Mouse (Mus musculus) liver, embryonic 16.5 days (tissue): ENCODE data around the gene Tprgl. TPM values are rescaled to one million over a fixed set of nuclear protein-coding genes. Genes with fewer than 3 reads are reported as not detected.

Experiments used
- ATAC-seq: fragments of 200-750 bp; cut with Nextera tagmentation; 2 replicates; pipeline ENCODE4 v1.8.0; 2017; ENCODE audit warnings: low read depth, mild to moderate bottlenecking, moderate number of reproducible peaks, moderate library complexity
- H3K27ac ChIP-seq: fragments of 300-500 bp; sonication (generic); 2 replicates; pipeline ENCODE4 v1.5.1; 2014; ENCODE audit warnings: mild to moderate bottlenecking, low read length
- H3K27me3 ChIP-seq: fragments of 300-500 bp; sonication (generic); 2 replicates; pipeline ENCODE4 v1.6.1; 2014; ENCODE audit warnings: low read depth, low read length, mixed read lengths; ENCODE audit not compliant: control insufficient read depth, insufficient read depth
- H3K36me3 ChIP-seq: fragments of 300-500 bp; sonication (generic); 2 replicates; pipeline ENCODE4 v1.6.1; 2014; ENCODE audit warnings: mild to moderate bottlenecking; ENCODE audit not compliant: control insufficient read depth, insufficient read depth
- H3K4me1 ChIP-seq: fragments of 300-500 bp; sonication (generic); 2 replicates; pipeline ENCODE4 v1.6.1; 2014; ENCODE audit warnings: low read depth, low read length, mixed read lengths; ENCODE audit not compliant: control insufficient read depth
- H3K4me2 ChIP-seq: fragments of 300-500 bp; sonication (generic); 2 replicates; pipeline ENCODE4 v1.6.1; 2014; ENCODE audit warnings: low read depth, low read length, mixed read lengths
- H3K4me3 ChIP-seq: fragments of 300-500 bp; sonication (generic); 2 replicates; pipeline ENCODE4 v1.5.1; 2014; ENCODE audit warnings: low read depth, mild to moderate bottlenecking, low read length
- H3K9ac ChIP-seq: fragments of 300-500 bp; sonication (generic); 2 replicates; pipeline ENCODE4 v1.6.1; 2014; ENCODE audit warnings: low read depth, low read length
- H3K9me3 ChIP-seq: fragments of 300-500 bp; sonication (generic); replicated peaks from 2 replicates; pipeline ENCODE4 v1.6.1; 2016; ENCODE audit warnings: low read length; ENCODE audit not compliant: control insufficient read depth
- WGBS: fragments of 180-500 bp; shearing (Covaris S2); extraction: QIAGEN DNeasy Blood & Tissue Kit; methylation state at CpG from one replicate; pipeline ENCODE4 v1.1.7; 2014; ENCODE audit not compliant: insufficient replicate concordance; 5-methylcytosine and 5-hydroxymethylcytosine counted together
- polyA plus RNA-seq: library from polyadenylated mRNA; unstranded; fragments of >200 nt; fragmentation: Nextera tagmentation; extraction: Ambion mirVana; gene quantifications from 2 replicates; pipeline ENCODE4 v1.2.1, GENCODE M21; 2015

Tprgl gene
- polyA plus RNA-seq, 1 experiment from 2014 or later = 128 TPM

GRCm38 (mm10) chr4:154188948-154189347 lies 28.5 kb upstream of the Tprgl start:
- H3K9ac ChIP-seq = no peak overlapping the region
- no peak overlapping the region for H3K4me3 ChIP-seq
- 11% methylated on average over 8 of the region's 8 CpGs for WGBS
- H3K27ac ChIP-seq = no peak overlapping the region
- H3K27me3 ChIP-seq = no peaks in the 10 kb centered on the region
- ATAC-seq = no peak
- no peaks in the 10 kb centered on the region for H3K9me3 ChIP-seq
- no peaks in the 10 kb centered on the region for H3K4me1 ChIP-seq
- H3K4me2 ChIP-seq = no peak overlapping the region
- no peaks in the 10 kb centered on the region for H3K36me3 ChIP-seq

- no peak overlapping the region for H3K27ac ChIP-seq
- no peak; the same call in 1 of the 2 replicates for ATAC-seq
- H3K4me2 ChIP-seq = no peak overlapping the region
- H3K4me1 ChIP-seq = no peaks in the 10 kb centered on the region
- H3K27me3 ChIP-seq = no peaks in the 10 kb centered on the region
- no peak overlapping the region for H3K9ac ChIP-seq
- H3K9me3 ChIP-seq = no peaks in the 10 kb centered on the region
- 46% methylated on average over 11 of the region's 11 CpGs for WGBS
- no peaks in the 10 kb centered on the region for H3K36me3 ChIP-seq
- no peak overlapping the region for H3K4me3 ChIP-seq
These were observed 25.6 kb upstream of the Tprgl start for GRCm38 (mm10) chr4:154186002-154186537.

- H3K36me3 ChIP-seq = no peaks in the 10 kb centered on the region
- no peaks in the 10 kb centered on the region for H3K27me3 ChIP-seq
- H3K4me1 ChIP-seq = no peaks in the 10 kb centered on the region
- no peak overlapping the region for H3K9ac ChIP-seq
- no peaks in the 10 kb centered on the region for H3K9me3 ChIP-seq
- WGBS = 67% methylated on average over 5 of the region's 5 CpGs
- no peak for ATAC-seq
- H3K27ac ChIP-seq = no peak overlapping the region
- no peak overlapping the region for H3K4me3 ChIP-seq
- H3K4me2 ChIP-seq = no peak overlapping the region
These were observed 24.5 kb upstream of the Tprgl start for GRCm38 (mm10) chr4:154185001-154185400.

GRCm38 (mm10) chr4:154183566-154183965 lies 23.1 kb upstream of the Tprgl start:
- Histone ChIP-seq H3K4me2 (no peak overlapping the region), H3K36me3 (no peaks in the 10 kb centered on the region), H3K27ac (no peak overlapping the region), H3K9ac (no peak overlapping the region), H3K4me3 (no peak overlapping the region), H3K9me3 (no peaks in the 10 kb centered on the region), H3K27me3 (no peaks in the 10 kb centered on the region), H3K4me1 (no peaks in the 10 kb centered on the region)
- 54% methylated on average over 5 of the region's 5 CpGs for WGBS
- ATAC-seq = peak; percentile 23; the same call in 1 of the 2 replicates

GRCm38 (mm10) chr4:154181001-154181400 lies 20.5 kb upstream of the Tprgl start:
- H3K27me3 ChIP-seq = no peaks in the 10 kb centered on the region
- H3K9ac ChIP-seq = no peak overlapping the region
- no peak for ATAC-seq
- no peak overlapping the region for H3K4me3 ChIP-seq
- H3K9me3 ChIP-seq = no peaks in the 10 kb centered on the region
- H3K4me2 ChIP-seq = no peak overlapping the region
- H3K27ac ChIP-seq = no peak overlapping the region
- H3K36me3 ChIP-seq = no peaks in the 10 kb centered on the region
- WGBS = 73% methylated on average over 7 of the region's 7 CpGs
- H3K4me1 ChIP-seq = no peaks in the 10 kb centered on the region

- Histone ChIP-seq H3K36me3 (no peaks in the 10 kb centered on the region), H3K27ac (no peak overlapping the region), H3K4me2 (no peak overlapping the region), H3K9me3 (no peaks in the 10 kb centered on the region), H3K4me3 (no peak overlapping the region), H3K9ac (no peak overlapping the region), H3K4me1 (no peaks in the 10 kb centered on the region), H3K27me3 (peaks cover 14% of the 10 kb centered on the region)
- ATAC-seq = peak; percentile 26; the same call in 1 of the 2 replicates
- 49% methylated on average over 8 of the region's 8 CpGs for WGBS
These were observed 16.8 kb upstream of the Tprgl start for GRCm38 (mm10) chr4:154177257-154177656.

- ATAC-seq = no peak
- Histone ChIP-seq H3K9ac (no peak overlapping the region), H3K4me1 (no peaks in the 10 kb centered on the region), H3K36me3 (no peaks in the 10 kb centered on the region), H3K4me3 (no peak overlapping the region), H3K9me3 (no peaks in the 10 kb centered on the region), H3K27ac (no peak overlapping the region), H3K27me3 (peaks cover 56% of the 10 kb centered on the region), H3K4me2 (no peak overlapping the region)
- WGBS = 33% methylated on average over 13 of the region's 13 CpGs
These were observed 11.6 kb upstream of the Tprgl start for GRCm38 (mm10) chr4:154171931-154172604.

- H3K27ac ChIP-seq = no peak overlapping the region
- H3K4me2 ChIP-seq = peak overlapping the region; percentile 53; the same call in 1 of the 2 replicates
- no peak overlapping the region for H3K9ac ChIP-seq
- no peaks in the 10 kb centered on the region for H3K4me1 ChIP-seq
- H3K9me3 ChIP-seq = no peaks in the 10 kb centered on the region
- no peaks in the 10 kb centered on the region for H3K36me3 ChIP-seq
- 2% methylated on average over 37 of the region's 37 CpGs for WGBS
- H3K4me3 ChIP-seq = peak overlapping the region; percentile 46; the same call in 1 of the 2 replicates
- peaks cover 56% of the 10 kb centered on the region for H3K27me3 ChIP-seq
- ATAC-seq = no peak
These were observed 10.9 kb upstream of the Tprgl start for GRCm38 (mm10) chr4:154171151-154171930.
